Mouse (Mus musculus) regulatory T cell (primary cell): Measurements from ENCODE around the gene Stpg1.

Experiments
- in situ Hi-C: fragments of 300-600 bp; cut with MboI, MseI; formaldehyde crosslinking; loops from one replicate; pipeline ENCODE4 v1.15.1; 2025; ENCODE audit warnings: high pct_unique_total_duplicates

The Stpg1 gene

GRCm38 (mm10) chr4:135494521-135495396, at the start of gene Stpg1, which contains the start of gene Nipal3:
Gene Stpg1, plus strand, starts transcription at chr4:135494790.
Gene Nipal3, minus strand, starts transcription at chr4:135495038.
- in situ Hi-C loops: loop anchor here (5.0 kb wide), 1 partner anchor 42 kb away; no protein-coding TSS in a partner anchor

GRCm38 (mm10) chr4:135451360-135452015, 43.1 kb upstream of the Stpg1 start:
- in situ Hi-C loops: loop anchor here (5.0 kb wide), 1 partner anchor 41 kb away; the partner anchor contains the start of gene Stpg1

- in situ Hi-C loops: loop anchor here (5.0 kb wide), 1 partner anchor 39 kb away; the partner anchor contains the start of gene Stpg1
Observed at GRCm38 (mm10) chr4:135453164-135453563, 41.4 kb upstream of the Stpg1 start.

GRCm38 (mm10) chr4:135453572-135453971, 41.0 kb upstream of the Stpg1 start:
- in situ Hi-C loops: loop anchor here (5.0 kb wide), 1 partner anchor 39 kb away; the partner anchor contains the start of gene Stpg1

GRCm38 (mm10) chr4:135463406-135463805, 31.2 kb upstream of the Stpg1 start:
- in situ Hi-C loops: no loop called here

- in situ Hi-C loops: no loop called here
Observed at GRCm38 (mm10) chr4:135477851-135478250, 16.7 kb upstream of the Stpg1 start.

- in situ Hi-C loops: loop anchor here (5.0 kb wide), 1 partner anchor 98 kb away; no protein-coding TSS in a partner anchor
Observed at GRCm38 (mm10) chr4:135480370-135480769, 14.2 kb upstream of the Stpg1 start.

- in situ Hi-C loops: no loop called here
Observed at GRCm38 (mm10) chr4:135485086-135485485, 9.5 kb upstream of the Stpg1 start.

GRCm38 (mm10) chr4:135486352-135486751, 8.2 kb upstream of the Stpg1 start:
- in situ Hi-C loops: no loop called here

GRCm38 (mm10) chr4:135489256-135489655, 5.3 kb upstream of the Stpg1 start:
- in situ Hi-C loops: no loop called here

GRCm38 (mm10) chr4:135493271-135493670, 1.3 kb upstream of the Stpg1 start:
- in situ Hi-C loops: loop anchor here (5.0 kb wide), 1 partner anchor 41 kb away; no protein-coding TSS in a partner anchor

- in situ Hi-C loops: loop anchor here (5.0 kb wide), 1 partner anchor 42 kb away; no protein-coding TSS in a partner anchor
Observed at GRCm38 (mm10) chr4:135493691-135494520, 684 bp upstream of the Stpg1 start.

- in situ Hi-C loops: no loop called here
Observed at GRCm38 (mm10) chr4:135495397-135495791, 804 bp downstream of the Stpg1 start.

- in situ Hi-C loops: no loop called here
Observed at GRCm38 (mm10) chr4:135495810-135496209, 1.2 kb downstream of the Stpg1 start.

- in situ Hi-C loops: no loop called here
Observed at GRCm38 (mm10) chr4:135498136-135498535, 3.5 kb downstream of the Stpg1 start.

- in situ Hi-C loops: no loop called here
Observed at GRCm38 (mm10) chr4:135499831-135500230, 5.2 kb downstream of the Stpg1 start.

GRCm38 (mm10) chr4:135501587-135501986, 7.0 kb downstream of the Stpg1 start:
- in situ Hi-C loops: no loop called here

GRCm38 (mm10) chr4:135505794-135506193, 11.2 kb downstream of the Stpg1 start:
- in situ Hi-C loops: no loop called here

GRCm38 (mm10) chr4:135507547-135508350, 13.2 kb downstream of the Stpg1 start:
- in situ Hi-C loops: no loop called here

GRCm38 (mm10) chr4:135508419-135509039, 13.9 kb downstream of the Stpg1 start:
- in situ Hi-C loops: no loop called here
